Mouse (Mus musculus) embryo, embryonic 11.5 days (tissue): ENCODE measurements at regions not wholly inside any gene's neighbourhood (a gene's known extent, or its start where the extent isn't known, plus 50 kb on each side); places are given as distances from the start of the nearest gene placed in this dataset.

Experiments used
- DNase-seq: peaks from one replicate; pipeline ENCODE4 v3.0.0-alpha.2; 2012; ENCODE audit warnings: low read depth, low spot score

GRCm38 (mm10) chr3:53393945-53394344, 69.2 kb downstream of the Nhlrc3 start:
- DNase-seq, result no peak

GRCm38 (mm10) chr3:53381704-53382581, 81.2 kb downstream of the Nhlrc3 start:
- DNase-seq, result no peak

GRCm38 (mm10) chr3:53379519-53380181, 83.5 kb downstream of the Nhlrc3 start:
- DNase-seq, result no peak

GRCm38 (mm10) chr3:53376864-53377447, 86.2 kb downstream of the Nhlrc3 start:
- no peak for DNase-seq

- DNase-seq, result peak; percentile 26
Observed at GRCm38 (mm10) chr3:53372887-53373286, 90.2 kb downstream of the Nhlrc3 start.

GRCm38 (mm10) chr3:53371910-53372309, 91.2 kb downstream of the Nhlrc3 start:
- DNase-seq, result no peak

- no peak for DNase-seq
Observed at GRCm38 (mm10) chr3:53361202-53361601, 101.9 kb downstream of the Nhlrc3 start.

GRCm38 (mm10) chr3:53353693-53354092, 109.4 kb downstream of the Nhlrc3 start:
- DNase-seq, result no peak

- no peak for DNase-seq
Observed at GRCm38 (mm10) chr3:53353282-53353681, 109.8 kb downstream of the Nhlrc3 start.

GRCm38 (mm10) chr3:53343638-53344037, 119.5 kb downstream of the Nhlrc3 start:
- no peak for DNase-seq

GRCm38 (mm10) chr3:53341304-53342206, 121.6 kb downstream of the Nhlrc3 start:
- no peak for DNase-seq

- DNase-seq, result no peak
Observed at GRCm38 (mm10) chr3:53338571-53338970, 124.6 kb downstream of the Nhlrc3 start.

- DNase-seq, result no peak
Observed at GRCm38 (mm10) chr3:53334051-53334450, 129.1 kb downstream of the Nhlrc3 start.

- DNase-seq, result no peak
Observed at GRCm38 (mm10) chr3:53329528-53329927, 133.6 kb downstream of the Nhlrc3 start.

- no peak for DNase-seq
Observed at GRCm38 (mm10) chr3:53327424-53327823, 135.7 kb downstream of the Nhlrc3 start.

- DNase-seq, result no peak
Observed at GRCm38 (mm10) chr3:53326967-53327366, 136.2 kb downstream of the Nhlrc3 start.

GRCm38 (mm10) chr3:53325080-53325479, 138.1 kb downstream of the Nhlrc3 start:
- DNase-seq, result no peak

GRCm38 (mm10) chr3:53324386-53324785, 138.7 kb downstream of the Nhlrc3 start:
- DNase-seq, result no peak

- DNase-seq, result no peak
Observed at GRCm38 (mm10) chr3:53315449-53315848, 147.7 kb downstream of the Nhlrc3 start.
